8 mouse cellular contexts compared by ENCODE assay signal in genomic region chr13:62558189-62559110, GRCm38 (mm10). TPM values are rescaled to one million over a fixed set of nuclear protein-coding genes. Genes with fewer than 3 reads are reported as not detected.
DNase-seq lines count a peak whose midpoint lies in the region; ATAC-seq and TF ChIP-seq lines count a peak whose summit lies in the region.
"Not testable (repeated sequence)": the region's sequence is repeated elsewhere in the genome, so short reads cannot be mapped to it uniquely, and the experiment has no call there.

Zfp935 (minus strand) TSS chr13:62558511.

- not testable (repeated sequence) for TF ChIP-seq POLR2A in testis, adult 2 months (IDR thresholded peaks at IDR 0.05; ENCODE audit: control insufficient read depth, low read depth, low read length)

- intact Hi-C loops in heart, postnatal 10 days (cut with DNase I): not testable (repeated sequence)

- peaks cover 19% of the 10 kb centered on the region for H3K36me3 ChIP-seq in forebrain, embryonic 13.5 days (ENCODE audit: poor library complexity, severe bottlenecking)
- H3K36me3 ChIP-seq in liver, embryonic 15.5 days (replicated peaks): peaks cover 16% of the 10 kb centered on the region
- H3K36me3 ChIP-seq in neural tube, embryonic 12.5 days: peaks cover 15% of the 10 kb centered on the region
- not testable (repeated sequence) for H3K36me3 ChIP-seq in testis, adult 2 months (ENCODE audit: control insufficient read depth, insufficient read depth, low read length)

- ATAC-seq in forebrain, embryonic 13.5 days: peak; percentile 63
- ATAC-seq in liver, embryonic 15.5 days (ENCODE audit: insufficient read depth): peak; percentile 60
- 0 out of 2 replicates have a peak, but pooled peaks have one; percentile 58 for ATAC-seq in neural tube, embryonic 12.5 days (ENCODE audit: low FRiP score, low read depth)

- peak within 1 kb of the TSS; percentile 49 for H3K4me3 ChIP-seq in forebrain, embryonic 13.5 days
- peak within 1 kb of the TSS; percentile 63 for H3K4me3 ChIP-seq in liver, embryonic 15.5 days (replicated peaks)
- H3K4me3 ChIP-seq in neural tube, embryonic 12.5 days: peak within 1 kb of the TSS; percentile 44
- peak within 1 kb of the TSS; percentile 84 for H3K4me3 ChIP-seq in testis, adult 2 months (ENCODE audit: control insufficient read depth, low read depth, low read length)

- H3K27ac ChIP-seq in forebrain, embryonic 13.5 days; liver, embryonic 15.5 days (replicated peaks); neural tube, embryonic 12.5 days; testis, adult 2 months (ENCODE audit: control insufficient read depth, insufficient read depth, low read depth, low read length): not testable (repeated sequence)

- H3K4me2 ChIP-seq in forebrain, embryonic 13.5 days: peak within 1 kb of the TSS; percentile 52
- peak within 1 kb of the TSS; percentile 62 for H3K4me2 ChIP-seq in liver, embryonic 15.5 days
- peak within 1 kb of the TSS; percentile 47 for H3K4me2 ChIP-seq in neural tube, embryonic 12.5 days (replicated peaks)

- H3K9me3 ChIP-seq in forebrain, embryonic 13.5 days (replicated peaks): peaks cover 16% of the 10 kb centered on the region
- not testable (repeated sequence) for H3K9me3 ChIP-seq in liver, embryonic 15.5 days (replicated peaks)
- peaks cover 12% of the 10 kb centered on the region; the same call in 1 of the 2 replicates for H3K9me3 ChIP-seq in neural tube, embryonic 12.5 days

- 5% methylated on average over 27 of the region's 27 CpGs for WGBS in forebrain, embryonic 13.5 days
- 3% methylated on average over 27 of the region's 27 CpGs for WGBS in liver, embryonic 15.5 days (ENCODE audit: insufficient replicate concordance)
- 5% methylated on average over 27 of the region's 27 CpGs for WGBS in neural tube, embryonic 12.5 days

- peak within 1 kb of the TSS; percentile 67 for H3K9ac ChIP-seq in forebrain, embryonic 13.5 days
- H3K9ac ChIP-seq in liver, embryonic 15.5 days: peak within 1 kb of the TSS; percentile 59
- H3K9ac ChIP-seq in neural tube, embryonic 12.5 days: peak within 1 kb of the TSS; percentile 62

- not testable (repeated sequence) for H3K27me3 ChIP-seq in forebrain, embryonic 13.5 days; liver, embryonic 15.5 days; neural tube, embryonic 12.5 days (replicated peaks); testis, adult 2 months (ENCODE audit: control insufficient read depth, insufficient read depth, low read length)

- TF ChIP-seq CTCF in testis, adult 2 months (IDR thresholded peaks at IDR 0.05; ENCODE audit: control insufficient read depth, insufficient read depth, insufficient replicate concordance, low read depth, low read length): not testable (repeated sequence)

- peak; percentile 53 to 56 for DNase-seq in CD8-positive naive resting alpha-beta T cell, adult 2 months (ENCODE audit: low read depth in 2 of 2, low spot score in 2 of 2)
- peak; percentile 15 for DNase-seq in c-Kit-positive CD71-positive TER-119-negative erythroid progenitor cells, embryonic 14.5 days (ENCODE audit: low read depth)
- peak; percentile 85 for DNase-seq in heart, postnatal 10 days
- DNase-seq in kidney, postnatal 4 days: peak; percentile 67 to 79

- H3K4me1 ChIP-seq in forebrain, embryonic 13.5 days; liver, embryonic 15.5 days (replicated peaks); neural tube, embryonic 12.5 days; testis, adult 2 months (ENCODE audit: control insufficient read depth, insufficient read depth, low read length): not testable (repeated sequence)

RNA-seq across cellular contexts. Expression of gene Zfp935, which starts in this region (rescaled TPM):
- polyA plus RNA-seq in forebrain, embryonic 13.5 days (2015; fragmentation: Nextera tagmentation; extraction: Ambion mirVana): not detected in 2 replicates
- under 1 TPM in 1 of 2 experiments, not detected in 1; 0.74 TPM for total RNA-seq in heart, postnatal 10 days (2021)
- not detected in 2 replicates for polyA plus RNA-seq in liver, embryonic 15.5 days (2015; fragmentation: Nextera tagmentation; extraction: Ambion mirVana)
- polyA plus RNA-seq in neural tube, embryonic 12.5 days (2016; fragmentation: Nextera tagmentation; extraction: Ambion mirVana): not detected in 2 replicates
- not detected in 2 replicates for polyA plus RNA-seq in testis, adult 2 months (2012; rRNA removed)

Comparison
In these comparisons a context has a peak if more than half of its experiments do, and no peak if none do; other contexts are left out.
1. Peak in ATAC-seq, H3K4me3 ChIP-seq, H3K9ac ChIP-seq and H3K4me2 ChIP-seq in forebrain, embryonic 13.5 days; RNA of the gene not detected or under 1 TPM.
2. Peak in DNase-seq in heart, postnatal 10 days; RNA of the gene not detected or under 1 TPM.
3. Peak in ATAC-seq, H3K4me3 ChIP-seq, H3K9ac ChIP-seq and H3K4me2 ChIP-seq in liver, embryonic 15.5 days; RNA of the gene not detected or under 1 TPM.
4. Peak in ATAC-seq, H3K4me3 ChIP-seq, H3K9ac ChIP-seq and H3K4me2 ChIP-seq in neural tube, embryonic 12.5 days; RNA of the gene not detected or under 1 TPM.
5. DNase-seq: peak in every context shown above with its lines; median percentile 85 in heart, postnatal 10 days; 73 in kidney, postnatal 4 days; 54 in CD8-positive naive resting alpha-beta T cell, adult 2 months; 15 in c-Kit-positive CD71-positive TER-119-negative erythroid progenitor cells, embryonic 14.5 days.